Mouse (Mus musculus): ENCODE results near the gene Eci2. TPM values are rescaled to one million over a fixed set of nuclear protein-coding genes. Genes with fewer than 3 reads are reported as not detected.
"Not testable (repeated sequence)": the region's sequence is repeated elsewhere in the genome, so short reads cannot be mapped to it uniquely, and the experiment has no call there.

Eci2 gene
- polyA plus RNA-seq, 1 experiment, result not detected

GRCm38 (mm10) chr13:35033571-35033970 is 6.7 kb upstream of the Eci2 start:
- no peaks in the 10 kb centered on the region for H3K4me1 ChIP-seq (ENCODE audit: control insufficient read depth, insufficient read depth, low read length)
- WGBS, result 90% methylated on average over 4 of the region's 4 CpGs
- TF ChIP-seq CTCF (IDR thresholded peaks at IDR 0.05; ENCODE audit: insufficient read depth, low read depth, low read length), result no peak
- TF ChIP-seq POLR2A (IDR thresholded peaks at IDR 0.05; ENCODE audit: insufficient read depth, low read depth, low read length), result no peak
- no peak overlapping the region for H3K4me3 ChIP-seq (ENCODE audit: insufficient read depth, low read depth, low read length)
- no peak overlapping the region for H3K27ac ChIP-seq (ENCODE audit: insufficient read depth, low read depth, low read length)

- no peak overlapping the region for H3K27ac ChIP-seq (ENCODE audit: insufficient read depth, low read depth, low read length)
- no peaks in the 10 kb centered on the region for H3K4me1 ChIP-seq (ENCODE audit: control insufficient read depth, insufficient read depth, low read length)
- no peak overlapping the region for H3K4me3 ChIP-seq (ENCODE audit: insufficient read depth, low read depth, low read length)
- 87% methylated on average over 4 of the region's 4 CpGs for WGBS
- no peak for TF ChIP-seq POLR2A (IDR thresholded peaks at IDR 0.05; ENCODE audit: insufficient read depth, low read depth, low read length)
- TF ChIP-seq CTCF (IDR thresholded peaks at IDR 0.05; ENCODE audit: insufficient read depth, low read depth, low read length), result no peak
Observed at GRCm38 (mm10) chr13:35031684-35032082, 4.8 kb upstream of the Eci2 start.

- 79% methylated on average over 7 of the region's 7 CpGs for WGBS
- Histone ChIP-seq H3K4me3 (ENCODE audit: insufficient read depth, low read depth, low read length) (no peak overlapping the region), H3K4me1 (ENCODE audit: control insufficient read depth, insufficient read depth, low read length) (no peaks in the 10 kb centered on the region), H3K27ac (ENCODE audit: insufficient read depth, low read depth, low read length) (no peak overlapping the region)
- TF ChIP-seq POLR2A (IDR thresholded peaks at IDR 0.05; ENCODE audit: insufficient read depth, low read depth, low read length), result no peak
- no peak for TF ChIP-seq CTCF (IDR thresholded peaks at IDR 0.05; ENCODE audit: insufficient read depth, low read depth, low read length)
Observed at GRCm38 (mm10) chr13:35030979-35031683, 4.2 kb upstream of the Eci2 start.

GRCm38 (mm10) chr13:35028365-35028764 is 1.5 kb upstream of the Eci2 start:
- 97% methylated on average over 3 of the region's 3 CpGs for WGBS
- TF ChIP-seq POLR2A (IDR thresholded peaks at IDR 0.05; ENCODE audit: insufficient read depth, low read depth, low read length) (no peak), CTCF (IDR thresholded peaks at IDR 0.05; ENCODE audit: insufficient read depth, low read depth, low read length) (no peak)
- H3K4me1 ChIP-seq (ENCODE audit: control insufficient read depth, insufficient read depth, low read length), result no peaks in the 10 kb centered on the region
- no peak overlapping the region for H3K27ac ChIP-seq (ENCODE audit: insufficient read depth, low read depth, low read length)
- no peak overlapping the region for H3K4me3 ChIP-seq (ENCODE audit: insufficient read depth, low read depth, low read length)

GRCm38 (mm10) chr13:35023401-35023800 is 3.5 kb downstream of the Eci2 start:
- not testable (repeated sequence) for H3K4me1 ChIP-seq (ENCODE audit: control insufficient read depth, insufficient read depth, low read length); H3K4me3 ChIP-seq (ENCODE audit: insufficient read depth, low read depth, low read length)
- WGBS, result 71% methylated on average over 1 of the region's 1 CpGs

GRCm38 (mm10) chr13:35020383-35020782 is 6.5 kb downstream of the Eci2 start:
- no peak overlapping the region for H3K4me3 ChIP-seq (ENCODE audit: insufficient read depth, low read depth, low read length)
- H3K27ac ChIP-seq (ENCODE audit: insufficient read depth, low read depth, low read length), result no peak overlapping the region
- TF ChIP-seq POLR2A (IDR thresholded peaks at IDR 0.05; ENCODE audit: insufficient read depth, low read depth, low read length) (no peak), CTCF (IDR thresholded peaks at IDR 0.05; ENCODE audit: insufficient read depth, low read depth, low read length) (no peak)
- 67% methylated on average over 3 of the region's 3 CpGs for WGBS
- no peaks in the 10 kb centered on the region for H3K4me1 ChIP-seq (ENCODE audit: control insufficient read depth, insufficient read depth, low read length)

More at GRCm38 (mm10) chr13:35023401-35023800, 3.5 kb downstream of the Eci2 start:
- H3K27ac ChIP-seq (ENCODE audit: insufficient read depth, low read depth, low read length), result not testable (repeated sequence)

- H3K4me3 ChIP-seq (ENCODE audit: insufficient read depth, low read depth, low read length), result no peak overlapping the region
- 63% methylated on average over 7 of the region's 7 CpGs for WGBS
Observed at GRCm38 (mm10) chr13:35018866-35019536, 7.9 kb downstream of the Eci2 start.

GRCm38 (mm10) chr13:35017392-35017791 is 9.5 kb downstream of the Eci2 start:
- Histone ChIP-seq H3K4me3 (ENCODE audit: insufficient read depth, low read depth, low read length) (no peak overlapping the region), H3K4me1 (ENCODE audit: control insufficient read depth, insufficient read depth, low read length) (no peaks in the 10 kb centered on the region), H3K27ac (ENCODE audit: insufficient read depth, low read depth, low read length) (no peak overlapping the region)
- 87% methylated on average over 6 of the region's 6 CpGs for WGBS
- no peak for TF ChIP-seq CTCF (IDR thresholded peaks at IDR 0.05; ENCODE audit: insufficient read depth, low read depth, low read length)
- no peak for TF ChIP-seq POLR2A (IDR thresholded peaks at IDR 0.05; ENCODE audit: insufficient read depth, low read depth, low read length)

More at GRCm38 (mm10) chr13:35018866-35019536, 7.9 kb downstream of the Eci2 start:
- H3K4me1 ChIP-seq (ENCODE audit: control insufficient read depth, insufficient read depth, low read length), result no peaks in the 10 kb centered on the region
- TF ChIP-seq POLR2A (IDR thresholded peaks at IDR 0.05; ENCODE audit: insufficient read depth, low read depth, low read length) (no peak), CTCF (IDR thresholded peaks at IDR 0.05; ENCODE audit: insufficient read depth, low read depth, low read length) (no peak)
- H3K27ac ChIP-seq (ENCODE audit: insufficient read depth, low read depth, low read length), result no peak overlapping the region

GRCm38 (mm10) chr13:35016067-35016466 is 10.8 kb downstream of the Eci2 start:
- Histone ChIP-seq H3K4me1 (ENCODE audit: control insufficient read depth, insufficient read depth, low read length) (no peaks in the 10 kb centered on the region), H3K4me3 (ENCODE audit: insufficient read depth, low read depth, low read length) (no peak overlapping the region), H3K27ac (ENCODE audit: insufficient read depth, low read depth, low read length) (no peak overlapping the region)
- 97% methylated on average over 1 of the region's 1 CpGs for WGBS
- TF ChIP-seq POLR2A (IDR thresholded peaks at IDR 0.05; ENCODE audit: insufficient read depth, low read depth, low read length), result no peak
- no peak for TF ChIP-seq CTCF (IDR thresholded peaks at IDR 0.05; ENCODE audit: insufficient read depth, low read depth, low read length)

Measured in olfactory bulb, adult 2 months (tissue).